Mouse (Mus musculus) heart, embryonic 10.5 days (tissue): ENCODE results near the gene Serpinb6a. TPM values are rescaled to one million over a fixed set of nuclear protein-coding genes. Genes with fewer than 3 reads are reported as not detected.

Experiments
- DNase-seq: peaks from one replicate; pipeline ENCODE4 v3.0.0-alpha.2; 2017; ENCODE audit warnings: low spot score
- H3K27ac ChIP-seq: fragments of 300-500 bp; sonication (generic); 2 replicates; pipeline ENCODE4 v1.5.1; 2016; ENCODE audit warnings: mild to moderate bottlenecking
- H3K27me3 ChIP-seq: fragments of 300-500 bp; sonication (generic); 2 replicates; pipeline ENCODE4 v1.6.1; 2016; ENCODE audit warnings: mild to moderate bottlenecking; ENCODE audit not compliant: poor library complexity, insufficient read depth, severe bottlenecking
- H3K36me3 ChIP-seq: fragments of 300-500 bp; sonication (generic); 2 replicates; pipeline ENCODE4 v1.6.1; 2016; ENCODE audit warnings: mild to moderate bottlenecking, moderate library complexity
- H3K4me1 ChIP-seq: fragments of 300-500 bp; sonication (generic); 2 replicates; pipeline ENCODE4 v1.6.1; 2016; ENCODE audit warnings: mild to moderate bottlenecking
- H3K4me3 ChIP-seq: fragments of 300-500 bp; sonication (generic); 2 replicates; pipeline ENCODE4 v1.5.1; 2016; ENCODE audit warnings: mild to moderate bottlenecking, moderate library complexity
- H3K9me3 ChIP-seq: fragments of 300-500 bp; sonication (generic); 2 replicates; pipeline ENCODE4 v1.6.1; 2016; ENCODE audit warnings: mild to moderate bottlenecking, moderate library complexity
- WGBS: fragments of 180-500 bp; shearing (Covaris S2); methylation state at CpG from one replicate; pipeline ENCODE4 v1.1.7; 2016; 5-methylcytosine and 5-hydroxymethylcytosine counted together
- polyA plus RNA-seq: library from polyadenylated mRNA; unstranded; fragments of >200 nt; fragmentation: Nextera tagmentation; extraction: Ambion mirVana; gene quantifications from 2 replicates; pipeline ENCODE4 v1.2.1, GENCODE M21; 2016

Gene Serpinb6a
- polyA plus RNA-seq: 38.1 and 42.1 TPM in 2 replicates

DNA sequence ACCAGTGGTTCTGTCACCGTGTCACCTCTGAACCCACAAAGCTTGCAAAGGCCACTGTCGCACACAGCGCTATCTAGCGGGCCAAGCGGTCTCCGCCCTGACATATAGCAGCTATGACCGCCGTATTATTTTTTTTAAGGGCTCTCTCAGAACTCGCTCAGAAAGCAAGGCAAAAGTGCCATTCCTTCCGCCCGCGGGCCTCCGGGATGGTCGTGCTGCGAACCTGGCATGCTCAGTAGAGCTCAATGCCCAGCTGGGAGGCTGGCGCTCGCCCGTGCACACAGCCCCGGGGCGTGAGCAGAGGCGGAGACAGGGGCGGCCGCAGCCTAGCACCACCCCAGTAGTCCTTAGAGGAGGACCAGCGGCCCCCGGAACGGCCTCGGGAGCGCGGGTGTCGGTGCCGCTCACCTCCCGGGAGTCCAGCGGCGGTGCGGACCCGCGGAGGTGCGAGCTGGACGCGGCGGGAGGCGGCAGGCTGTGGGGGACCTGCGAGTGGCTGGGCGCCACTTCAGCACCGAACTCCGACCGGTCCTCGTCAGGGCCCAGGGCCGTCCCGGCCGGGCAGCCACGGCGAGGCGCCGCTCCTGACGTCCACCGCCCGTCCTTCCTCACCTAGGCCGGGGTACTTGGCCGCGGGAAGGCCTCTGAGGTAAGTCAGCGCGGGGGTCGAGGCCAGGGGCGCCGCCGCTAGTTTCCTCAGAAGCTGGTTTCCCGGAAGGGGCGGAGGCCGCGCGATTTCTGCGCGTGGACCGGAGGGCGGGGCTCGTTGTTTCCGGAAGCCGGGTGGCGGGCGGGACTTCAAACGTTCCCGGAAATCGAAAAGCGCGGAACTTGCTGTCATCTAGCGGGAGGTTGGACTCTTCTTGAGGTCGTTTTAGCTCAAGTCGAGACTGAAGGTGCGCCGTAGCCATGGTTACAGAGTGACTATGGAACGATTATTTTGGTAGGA is at the start of gene Serpinb6a, which contains the start of gene Ripk1:
Gene Serpinb6a (minus strand): TSS at position 737 of the 949 bp plus-strand sequence.
Gene Ripk1 (plus strand): TSS at position 306 of the 949 bp plus-strand sequence.
- no peaks in the 10 kb centered on the region for H3K27me3 ChIP-seq
- DNase-seq: peak; percentile 95
- under 1% methylated on average over 89 of the region's 92 CpGs for WGBS

DNA sequence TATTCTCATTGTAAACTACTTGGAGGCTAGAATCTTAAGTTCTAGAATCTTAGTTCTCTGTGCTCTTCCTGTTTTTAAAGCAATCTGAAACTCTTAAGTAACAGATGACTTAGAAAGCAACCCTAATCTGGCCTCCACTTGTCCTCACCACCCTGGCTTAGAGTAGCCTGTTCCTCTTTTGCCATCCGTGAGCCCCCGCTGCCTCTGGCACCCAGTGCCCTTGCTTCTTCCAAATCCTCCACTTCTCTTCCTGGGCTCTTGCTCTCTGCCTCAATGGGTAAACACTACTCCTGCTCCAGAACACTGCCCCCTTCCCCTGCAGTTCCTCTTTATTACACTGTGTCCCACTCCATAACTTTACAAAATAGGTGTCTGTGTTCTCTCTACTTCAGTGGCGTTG is 49.1 kb upstream of the Serpinb6a start:
- DNase-seq: peak; percentile 17
- Histone ChIP-seq H3K4me1 (0 out of 2 replicates have a peak, but pooled peaks cover 3% of the 10 kb centered on the region), H3K27me3 (no peaks in the 10 kb centered on the region), H3K36me3 (peaks cover 62% of the 10 kb centered on the region), H3K4me3 (no peak overlapping the region), H3K27ac (no peak overlapping the region), H3K9me3 (no peaks in the 10 kb centered on the region)
- WGBS: 94% methylated on average over 3 of the region's 3 CpGs

More for the DNA sequence above, at the start of gene Serpinb6a, which contains the start of gene Ripk1:
- Histone ChIP-seq H3K4me3 (peak within 1 kb of the TSS; percentile 99), H3K36me3 (peaks cover 3% of the 10 kb centered on the region; the same call in 1 of the 2 replicates), H3K9me3 (no peaks in the 10 kb centered on the region), H3K27ac (peak within 1 kb of the TSS; percentile 98), H3K4me1 (peaks cover 8% of the 10 kb centered on the region)

DNA sequence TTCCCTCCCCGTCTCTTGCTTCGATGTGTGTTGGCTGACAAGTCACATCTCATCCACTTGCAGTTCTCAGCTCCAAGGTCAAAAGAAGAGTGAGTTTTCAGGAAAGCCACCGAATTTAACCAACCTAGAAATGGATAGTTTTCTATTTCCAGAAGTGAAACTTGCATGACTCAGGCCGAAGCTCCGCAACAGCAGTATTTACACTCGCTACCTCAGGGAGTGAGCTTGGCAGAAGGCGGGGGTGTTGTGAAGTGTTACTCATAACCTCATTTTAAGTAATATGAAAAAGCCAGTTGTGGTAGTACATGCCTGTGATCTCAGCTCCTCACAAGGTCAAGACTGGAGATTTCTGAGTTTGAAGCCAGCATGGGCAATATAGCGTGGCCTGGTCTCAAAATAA is 47.9 kb upstream of the Serpinb6a start:
- WGBS: 92% methylated on average over 8 of the region's 8 CpGs

DNA sequence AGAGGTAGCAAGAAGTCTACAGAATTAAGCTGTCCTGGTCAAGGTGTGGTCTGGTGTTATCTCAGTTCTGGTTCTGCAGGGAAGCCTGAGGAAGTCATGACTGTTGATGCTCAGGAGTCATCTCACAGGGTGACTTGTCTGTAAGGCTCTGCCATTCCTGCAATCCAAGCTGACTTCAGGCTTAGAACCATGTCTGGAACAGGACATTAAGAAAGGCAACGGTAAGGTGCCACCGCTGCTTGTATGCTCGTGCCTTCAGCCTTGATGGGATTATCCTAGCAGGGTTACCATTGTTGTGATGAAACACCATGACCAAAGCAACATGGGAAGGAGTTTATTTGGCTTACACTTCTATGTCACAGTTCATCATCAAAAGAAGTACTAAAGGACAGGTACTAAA is 44.9 kb upstream of the Serpinb6a start:
- DNase-seq: peak; percentile 59
- Histone ChIP-seq H3K27me3 (no peaks in the 10 kb centered on the region), H3K27ac (no peak overlapping the region), H3K36me3 (peaks cover 33% of the 10 kb centered on the region), H3K4me1 (0 out of 2 replicates have a peak, but pooled peaks cover 3% of the 10 kb centered on the region), H3K4me3 (no peak overlapping the region), H3K9me3 (no peaks in the 10 kb centered on the region)
- 92% methylated on average over 3 of the region's 3 CpGs for WGBS

More for the DNA sequence above, 47.9 kb upstream of the Serpinb6a start:
- Histone ChIP-seq H3K36me3 (peaks cover 54% of the 10 kb centered on the region), H3K27ac (no peak overlapping the region), H3K27me3 (no peaks in the 10 kb centered on the region), H3K9me3 (no peaks in the 10 kb centered on the region), H3K4me3 (no peak overlapping the region), H3K4me1 (0 out of 2 replicates have a peak, but pooled peaks cover 3% of the 10 kb centered on the region)
- DNase-seq: peak; percentile 50

DNA sequence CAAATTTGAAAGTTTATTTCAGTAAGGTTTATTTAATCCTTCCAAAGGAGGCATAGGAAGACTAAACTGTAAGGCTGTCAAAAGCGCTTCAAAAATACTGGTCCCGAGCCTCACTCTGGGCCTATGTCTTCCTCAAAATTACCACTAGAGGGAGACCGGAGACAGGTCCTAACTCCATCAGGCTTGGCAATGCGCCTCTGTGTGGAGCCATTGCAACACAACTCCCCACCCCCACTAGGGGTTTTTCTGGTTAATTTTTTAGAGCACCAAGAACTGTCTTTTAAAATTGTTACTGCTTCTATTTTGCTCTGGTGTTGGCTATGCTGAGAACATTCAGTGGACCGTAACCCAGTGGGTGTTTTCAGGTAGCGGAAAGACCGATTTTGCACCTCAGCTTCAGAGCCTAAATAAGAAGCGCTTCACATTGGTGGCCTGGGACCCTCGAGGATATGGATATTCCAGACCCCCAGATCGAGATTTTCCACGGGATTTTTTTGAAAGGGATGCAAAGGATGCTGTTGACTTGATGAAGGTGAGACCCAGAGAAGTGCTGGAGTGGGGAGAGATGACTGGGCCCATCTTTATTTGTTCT is 43.9 kb upstream of the Serpinb6a start:
- Histone ChIP-seq H3K36me3 (peaks cover 31% of the 10 kb centered on the region), H3K4me3 (no peak overlapping the region), H3K9me3 (no peaks in the 10 kb centered on the region), H3K27me3 (no peaks in the 10 kb centered on the region), H3K27ac (no peak overlapping the region), H3K4me1 (0 out of 2 replicates have a peak, but pooled peaks cover 3% of the 10 kb centered on the region)
- WGBS: 42% methylated on average over 11 of the region's 11 CpGs
- peak; percentile 80 for DNase-seq

DNA sequence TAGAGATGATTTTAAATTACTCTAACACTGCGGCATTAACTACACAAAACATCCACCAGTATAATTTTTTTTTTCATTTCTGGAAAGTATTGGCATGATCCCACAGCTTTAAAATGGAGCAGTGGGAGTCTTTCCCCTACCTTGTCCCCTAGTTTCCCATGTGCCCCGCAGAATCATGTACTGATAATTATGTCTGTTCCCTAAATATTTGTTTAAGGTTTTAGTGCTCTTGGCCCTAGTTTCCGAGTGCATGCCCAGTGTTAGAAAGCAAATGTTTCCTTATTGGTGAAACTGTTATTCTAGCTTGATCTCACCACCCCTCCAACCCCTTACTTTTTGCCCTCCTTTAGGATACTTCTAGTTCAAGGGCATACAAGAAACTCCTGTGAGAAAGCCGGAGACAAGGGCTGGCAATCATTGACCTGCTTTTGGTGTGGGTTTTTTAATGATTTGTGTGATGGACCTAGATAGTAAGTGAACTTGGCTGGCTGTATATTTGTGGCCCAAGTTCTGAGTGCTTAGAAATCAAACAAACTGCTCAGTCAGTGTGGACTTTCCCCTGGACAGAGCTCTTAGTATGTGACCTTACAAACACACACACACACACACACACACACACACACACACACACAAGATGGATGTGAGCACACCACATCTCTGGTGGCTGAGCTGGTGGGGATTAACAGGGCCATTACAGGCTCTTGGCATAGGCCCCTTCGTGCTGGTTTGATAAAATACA is 43.1 kb upstream of the Serpinb6a start:
- H3K4me1 ChIP-seq: 0 out of 2 replicates have a peak, but pooled peaks cover 3% of the 10 kb centered on the region
- H3K27me3 ChIP-seq: no peaks in the 10 kb centered on the region
- 61% methylated on average over 5 of the region's 5 CpGs for WGBS
- H3K36me3 ChIP-seq: peaks cover 31% of the 10 kb centered on the region
- H3K27ac ChIP-seq: no peak overlapping the region
- peak; percentile 73 for DNase-seq
- no peaks in the 10 kb centered on the region for H3K9me3 ChIP-seq
- no peak overlapping the region for H3K4me3 ChIP-seq

DNA sequence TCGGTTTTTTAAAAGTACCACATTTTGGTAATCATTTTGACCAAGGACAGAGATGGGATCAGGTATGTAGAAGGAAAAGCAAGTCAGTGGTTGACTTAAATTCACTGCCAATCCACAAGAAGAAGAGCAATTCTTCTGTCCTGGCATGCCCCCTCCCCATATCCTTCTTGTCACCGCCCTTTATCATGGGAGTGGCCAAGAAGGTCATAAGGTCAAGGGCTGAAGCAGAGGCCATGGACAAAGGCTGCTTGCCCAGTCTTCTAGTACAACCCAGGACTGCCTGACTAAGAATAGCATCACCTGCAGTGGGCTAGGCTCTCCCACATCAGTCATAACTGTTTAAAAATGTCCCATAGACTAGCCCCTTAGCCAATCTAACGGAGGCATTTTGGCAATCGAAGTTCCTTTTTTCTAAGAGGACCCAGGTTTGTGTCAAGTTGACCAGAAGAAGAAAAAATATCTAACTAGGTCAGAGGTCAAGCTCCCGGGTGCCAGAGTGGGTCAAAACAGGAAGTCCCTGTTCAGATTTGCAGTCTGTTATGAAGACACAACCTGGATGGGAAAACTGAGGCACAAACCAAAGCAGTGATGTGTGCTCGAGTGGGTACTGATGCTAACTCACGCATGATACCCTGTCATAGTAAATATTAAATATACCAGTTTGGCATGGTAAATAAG is 41.3 kb upstream of the Serpinb6a start:
- H3K4me3 ChIP-seq: no peak overlapping the region
- WGBS: 65% methylated on average over 7 of the region's 7 CpGs

DNA sequence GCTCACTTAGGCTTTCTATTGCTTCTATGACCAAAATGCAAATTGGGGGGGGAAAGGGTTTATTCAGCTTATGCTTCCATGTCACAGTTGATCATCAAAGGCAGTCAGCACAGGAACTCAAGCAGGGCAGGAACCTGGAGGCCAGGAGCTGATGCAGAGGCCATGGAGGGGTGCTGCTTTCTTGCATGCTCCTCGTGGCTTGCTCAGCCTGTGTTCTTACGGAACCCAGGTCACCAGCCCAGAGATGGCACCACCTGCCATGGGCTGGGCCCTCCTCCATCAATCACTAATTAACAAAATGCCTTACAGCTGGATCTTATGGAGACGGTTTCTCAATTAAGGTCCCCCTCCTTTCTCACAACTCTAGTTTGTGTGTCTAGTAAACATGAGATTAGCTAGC is 37.5 kb upstream of the Serpinb6a start:
- 95% methylated on average over 3 of the region's 3 CpGs for WGBS
- no peaks in the 10 kb centered on the region for H3K9me3 ChIP-seq
- no peak for DNase-seq

More for the DNA sequence above, 41.3 kb upstream of the Serpinb6a start:
- H3K36me3 ChIP-seq: peaks cover 18% of the 10 kb centered on the region; the same call in 1 of the 2 replicates
- H3K9me3 ChIP-seq: no peaks in the 10 kb centered on the region
- no peak for DNase-seq
- peaks cover 5% of the 10 kb centered on the region; the same call in 1 of the 2 replicates for H3K4me1 ChIP-seq
- no peaks in the 10 kb centered on the region for H3K27me3 ChIP-seq
- H3K27ac ChIP-seq: no peak overlapping the region

DNA sequence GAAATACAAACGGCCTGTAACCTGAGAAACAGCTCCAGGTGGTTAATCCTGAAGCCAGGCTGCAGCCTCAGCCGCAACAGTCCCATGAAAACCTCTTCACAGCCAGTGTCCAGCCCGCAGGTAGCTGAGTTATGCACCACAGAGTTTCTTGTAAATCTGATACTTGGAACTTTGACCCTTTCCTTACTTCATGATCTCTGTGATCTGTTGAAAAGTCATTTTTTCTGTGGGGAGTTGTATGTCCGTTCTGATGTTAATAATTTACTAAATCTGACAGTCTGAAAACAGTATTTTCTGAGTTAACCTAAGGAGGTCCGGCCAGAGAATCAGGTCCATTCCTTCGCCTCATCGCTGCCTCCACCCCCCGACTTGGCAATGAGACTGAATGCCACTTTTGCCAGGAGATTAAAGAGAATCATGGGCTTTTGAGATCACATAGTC is 36.3 kb upstream of the Serpinb6a start:
- WGBS: 53% methylated on average over 8 of the region's 8 CpGs
- H3K4me3 ChIP-seq: peak overlapping the region; percentile 86

More for the DNA sequence above, 37.5 kb upstream of the Serpinb6a start:
- Histone ChIP-seq H3K27ac (no peak overlapping the region), H3K27me3 (no peaks in the 10 kb centered on the region), H3K4me1 (peaks cover 23% of the 10 kb centered on the region), H3K36me3 (peaks cover 5% of the 10 kb centered on the region; the same call in 1 of the 2 replicates), H3K4me3 (no peak overlapping the region)

DNA sequence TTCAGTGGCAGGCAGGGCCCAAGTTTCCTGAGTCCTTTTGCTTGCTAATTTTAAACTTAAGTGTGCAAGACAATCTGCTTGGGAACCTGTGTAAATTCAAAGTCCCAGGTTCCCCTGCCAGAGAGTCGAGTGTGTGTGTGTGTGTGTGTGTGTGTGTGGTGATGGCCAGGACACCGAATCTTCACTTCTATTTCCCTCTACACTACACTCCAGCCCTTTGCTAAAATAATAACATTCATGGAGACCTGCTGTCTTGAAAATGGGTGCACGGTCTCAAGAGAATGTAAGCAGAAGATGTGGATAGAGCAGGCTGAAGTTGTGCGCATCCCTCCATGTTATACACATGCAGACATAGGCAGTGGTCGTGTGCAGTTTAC is 35.5 kb upstream of the Serpinb6a start:
- peaks cover 20% of the 10 kb centered on the region for H3K4me1 ChIP-seq
- 50% methylated on average over 5 of the region's 5 CpGs for WGBS

More for the DNA sequence above, 36.3 kb upstream of the Serpinb6a start:
- peaks cover 22% of the 10 kb centered on the region for H3K4me1 ChIP-seq
- no peak overlapping the region for H3K27ac ChIP-seq
- no peaks in the 10 kb centered on the region for H3K9me3 ChIP-seq
- no peaks in the 10 kb centered on the region for H3K27me3 ChIP-seq
- DNase-seq: no peak
- H3K36me3 ChIP-seq: peaks cover 9% of the 10 kb centered on the region

DNA sequence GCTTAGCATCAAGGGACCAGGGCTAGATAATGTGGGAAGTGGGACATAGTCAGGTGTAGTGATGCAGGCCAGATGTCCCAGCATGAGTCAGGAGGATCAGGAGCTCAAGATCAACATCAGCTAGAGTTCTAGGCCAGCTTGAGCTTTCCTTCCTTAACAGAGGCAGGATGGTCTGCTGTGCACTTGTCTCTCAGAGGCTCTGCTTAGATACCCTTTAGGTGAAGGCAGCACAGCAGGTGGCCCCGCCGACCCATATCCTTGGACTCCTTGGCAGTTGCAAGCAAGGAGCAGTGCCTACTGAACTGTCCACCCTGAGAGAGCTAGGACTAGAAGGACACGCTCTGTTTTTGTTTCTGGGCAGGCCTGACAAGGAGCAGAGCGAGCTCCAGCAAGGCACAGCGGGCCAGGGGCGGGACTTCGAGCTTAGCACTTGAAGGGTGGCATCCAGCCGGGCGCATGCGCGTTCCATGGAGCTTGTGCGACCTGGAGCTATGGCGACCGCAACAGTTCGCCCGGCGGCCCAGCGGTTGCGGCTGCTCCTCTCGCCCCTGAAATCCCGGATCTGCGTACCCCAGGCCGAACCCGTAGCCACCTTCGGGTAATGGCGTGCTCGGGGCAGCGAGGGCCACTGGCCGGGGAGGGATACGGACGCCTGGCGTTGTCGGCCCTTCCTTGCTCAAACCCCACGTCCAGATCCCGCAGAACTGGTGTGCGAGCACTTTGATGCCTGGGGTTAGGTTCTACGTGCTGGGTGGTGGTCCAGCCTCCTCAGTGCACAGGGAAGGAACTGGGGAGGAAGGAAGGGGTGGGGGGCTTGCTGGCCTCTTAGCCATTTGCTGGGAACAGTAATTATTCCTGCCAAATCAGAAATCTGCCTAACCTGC is 34.8 kb upstream of the Serpinb6a start, which contains the start of gene Bphl:
Gene Bphl (plus strand): TSS at position 426 of the 884 bp plus-strand sequence.
- Histone ChIP-seq H3K27me3 (no peaks in the 10 kb centered on the region), H3K27ac (peak within 1 kb of the TSS; percentile 98), H3K4me1 (peaks cover 20% of the 10 kb centered on the region), H3K9me3 (no peaks in the 10 kb centered on the region), H3K36me3 (peaks cover 21% of the 10 kb centered on the region), H3K4me3 (peak within 1 kb of the TSS; percentile 86)
- WGBS: under 1% methylated on average over 37 of the region's 37 CpGs
- peak; percentile 96 for DNase-seq

More for the DNA sequence above, 35.5 kb upstream of the Serpinb6a start:
- Histone ChIP-seq H3K36me3 (peaks cover 15% of the 10 kb centered on the region), H3K9me3 (no peaks in the 10 kb centered on the region), H3K27ac (peak overlapping the region; percentile 98), H3K27me3 (no peaks in the 10 kb centered on the region), H3K4me3 (peak overlapping the region; percentile 86)
- DNase-seq: no peak
